Mouse (Mus musculus) embryonic facial prominence, embryonic 11.5 days (tissue): ENCODE measurements around the gene Nprl2. TPM values are rescaled to one million over a fixed set of nuclear protein-coding genes. Genes with fewer than 3 reads are reported as not detected.

Experiments
- ATAC-seq: fragments of 200-750 bp; cut with Nextera tagmentation; replicated peaks from 2 replicates; pipeline ENCODE4 v1.8.0; 2017; ENCODE audit warnings: low read depth; ENCODE audit not compliant: insufficient number of reproducible peaks, low FRiP score, low TSS enrichment
- DNase-seq: peaks from one replicate; pipeline ENCODE4 v3.0.0-alpha.2; 2015; ENCODE audit warnings: low spot score
- H3K27ac ChIP-seq: fragments of 300-500 bp; sonication (generic); replicated peaks from 2 replicates; pipeline ENCODE4 v1.5.1; 2014; ENCODE audit warnings: mild to moderate bottlenecking, low read depth, low read length, control low read depth
- H3K27me3 ChIP-seq: fragments of 300-500 bp; sonication (generic); 2 replicates; pipeline ENCODE4 v1.6.1; 2014; ENCODE audit warnings: mild to moderate bottlenecking, low read length, moderate library complexity, mixed read lengths; ENCODE audit not compliant: control insufficient read depth, insufficient read depth
- H3K36me3 ChIP-seq: fragments of 300-500 bp; sonication (generic); replicated peaks from 2 replicates; pipeline ENCODE4 v1.6.1; 2014; ENCODE audit warnings: low read depth, mild to moderate bottlenecking, low read length, moderate library complexity, mixed read lengths; ENCODE audit not compliant: control insufficient read depth, insufficient read depth
- H3K4me1 ChIP-seq: fragments of 300-500 bp; sonication (generic); 2 replicates; pipeline ENCODE4 v1.6.1; 2014; ENCODE audit warnings: low read length, mixed read lengths; ENCODE audit not compliant: control insufficient read depth, insufficient read depth
- H3K4me2 ChIP-seq: fragments of 300-500 bp; sonication (generic); 2 replicates; pipeline ENCODE4 v1.6.1; 2014; ENCODE audit warnings: low read depth, mild to moderate bottlenecking, control low read depth, low read length, moderate library complexity
- H3K4me3 ChIP-seq: fragments of 300-500 bp; sonication (generic); 2 replicates; pipeline ENCODE4 v1.5.1; 2014; ENCODE audit warnings: low read depth, low read length, control low read depth
- H3K9ac ChIP-seq: fragments of 300-500 bp; sonication (generic); replicated peaks from 2 replicates; pipeline ENCODE4 v1.6.1; 2014; ENCODE audit warnings: mild to moderate bottlenecking, control low read depth, low read length
- H3K9me3 ChIP-seq: fragments of 300-500 bp; sonication (generic); replicated peaks from 2 replicates; pipeline ENCODE4 v1.6.1; 2016; ENCODE audit warnings: mild to moderate bottlenecking, low read length, inconsistent platforms, mixed read lengths; ENCODE audit not compliant: control insufficient read depth
- WGBS: fragments of 180-500 bp; shearing (Covaris S2); extraction: QIAGEN DNeasy Blood & Tissue Kit; methylation state at CpG from one replicate; pipeline ENCODE4 v1.1.7; 2014; 5-methylcytosine and 5-hydroxymethylcytosine counted together
- polyA plus RNA-seq: library from polyadenylated mRNA; unstranded; fragments of >200 nt; fragmentation: Nextera tagmentation; extraction: Ambion mirVana; gene quantifications from 2 replicates; pipeline ENCODE4 v1.2.1, GENCODE M21; 2014

The Nprl2 gene
- polyA plus RNA-seq, 1 experiment from 2014 or later: 39.2 TPM

GRCm38 (mm10) chr9:107577871-107578270, 35.8 kb downstream of the Nprl2 start:
- no peaks in the 10 kb centered on the region; the same call in 1 of the 2 replicates for H3K4me1 ChIP-seq
- H3K4me3 ChIP-seq: no peak overlapping the region
- no peak for ATAC-seq
- H3K9ac ChIP-seq: no peak overlapping the region
- H3K27ac ChIP-seq: no peak overlapping the region
- H3K4me2 ChIP-seq: no peak overlapping the region
- no peaks in the 10 kb centered on the region for H3K27me3 ChIP-seq
- no peaks in the 10 kb centered on the region for H3K9me3 ChIP-seq
- DNase-seq: no peak
- WGBS: 93% methylated on average over 10 of the region's 10 CpGs
- H3K36me3 ChIP-seq: peaks cover 3% of the 10 kb centered on the region; the same call in 1 of the 2 replicates

- Histone ChIP-seq H3K9me3 (no peaks in the 10 kb centered on the region), H3K27me3 (no peaks in the 10 kb centered on the region), H3K27ac (no peak within 1 kb of the TSS; the same call in 1 of the 2 replicates), H3K36me3 (peaks cover 3% of the 10 kb centered on the region; the same call in 1 of the 2 replicates), H3K4me1 (no peaks in the 10 kb centered on the region; the same call in 1 of the 2 replicates), H3K9ac (no peak within 1 kb of the TSS; the same call in 1 of the 2 replicates), H3K4me2 (no peak within 1 kb of the TSS), H3K4me3 (no peak within 1 kb of the TSS)
- DNase-seq: no peak
- 77% methylated on average over 3 of the region's 3 CpGs for WGBS
- ATAC-seq: no peak
These were observed 36.6 kb downstream of the Nprl2 start, which contains the start of gene Naa80 for GRCm38 (mm10) chr9:107578587-107578986. Gene Naa80 (plus strand): TSS chr9:107578887.

GRCm38 (mm10) chr9:107579023-107579900, 37.2 kb downstream of the Nprl2 start:
- Histone ChIP-seq H3K4me1 (no peaks in the 10 kb centered on the region; the same call in 1 of the 2 replicates), H3K27me3 (no peaks in the 10 kb centered on the region), H3K27ac (no peak overlapping the region; the same call in 1 of the 2 replicates), H3K4me2 (no peak overlapping the region), H3K9ac (no peak overlapping the region; the same call in 1 of the 2 replicates), H3K4me3 (no peak overlapping the region), H3K9me3 (no peaks in the 10 kb centered on the region), H3K36me3 (peaks cover 3% of the 10 kb centered on the region; the same call in 1 of the 2 replicates)
- WGBS: 93% methylated on average over 14 of the region's 14 CpGs
- DNase-seq: no peak
- ATAC-seq: no peak

- Histone ChIP-seq H3K36me3 (no peaks in the 10 kb centered on the region), H3K9me3 (no peaks in the 10 kb centered on the region), H3K4me3 (peak within 1 kb of the TSS; percentile 57), H3K27me3 (no peaks in the 10 kb centered on the region), H3K27ac (peak within 1 kb of the TSS; percentile 81), H3K9ac (peak within 1 kb of the TSS; percentile 75), H3K4me1 (no peaks in the 10 kb centered on the region; the same call in 1 of the 2 replicates), H3K4me2 (peak within 1 kb of the TSS; percentile 88)
- WGBS: under 1% methylated on average over 32 of the region's 32 CpGs
- DNase-seq (peak; percentile 91), ATAC-seq (peak; percentile 60)
These were observed 38.7 kb downstream of the Nprl2 start, which contains the start of gene Hyal3 for GRCm38 (mm10) chr9:107580501-107581317. Gene Hyal3 (plus strand): TSS chr9:107580818.

GRCm38 (mm10) chr9:107581584-107581983, 39.6 kb downstream of the Nprl2 start:
- DNase-seq (no peak), ATAC-seq (no peak)
- Histone ChIP-seq H3K36me3 (no peaks in the 10 kb centered on the region), H3K9ac (peak overlapping the region; percentile 75; the same call in 1 of the 2 replicates), H3K4me2 (peak overlapping the region; percentile 88), H3K9me3 (no peaks in the 10 kb centered on the region), H3K27ac (0 out of 2 replicates have a peak overlapping the region, but pooled peaks have one; percentile 81), H3K27me3 (no peaks in the 10 kb centered on the region), H3K4me1 (no peaks in the 10 kb centered on the region; the same call in 1 of the 2 replicates), H3K4me3 (peak overlapping the region; percentile 57)
- 69% methylated on average over 4 of the region's 4 CpGs for WGBS

- H3K36me3 ChIP-seq: no peaks in the 10 kb centered on the region
- no peak for ATAC-seq
- H3K27ac ChIP-seq: no peak overlapping the region
- no peaks in the 10 kb centered on the region for H3K9me3 ChIP-seq
- DNase-seq: no peak
- H3K4me3 ChIP-seq: no peak overlapping the region
- 90% methylated on average over 7 of the region's 7 CpGs for WGBS
- H3K4me2 ChIP-seq: no peak overlapping the region
- no peaks in the 10 kb centered on the region for H3K27me3 ChIP-seq
- no peak overlapping the region; the same call in 1 of the 2 replicates for H3K9ac ChIP-seq
- no peaks in the 10 kb centered on the region; the same call in 1 of the 2 replicates for H3K4me1 ChIP-seq
These were observed 40.6 kb downstream of the Nprl2 start for GRCm38 (mm10) chr9:107582509-107583062.

- DNase-seq (no peak), ATAC-seq (no peak)
- Histone ChIP-seq H3K36me3 (no peaks in the 10 kb centered on the region), H3K27ac (no peak overlapping the region), H3K9ac (no peak overlapping the region), H3K9me3 (no peaks in the 10 kb centered on the region), H3K4me3 (no peak overlapping the region), H3K4me1 (peaks cover under 1% of the 10 kb centered on the region), H3K4me2 (no peak overlapping the region), H3K27me3 (no peaks in the 10 kb centered on the region)
- 90% methylated on average over 14 of the region's 14 CpGs for WGBS
These were observed 41.1 kb downstream of the Nprl2 start for GRCm38 (mm10) chr9:107583174-107583573.
